Mouse (Mus musculus): Measurements from ENCODE around the gene Mrpl12.

DNA sequence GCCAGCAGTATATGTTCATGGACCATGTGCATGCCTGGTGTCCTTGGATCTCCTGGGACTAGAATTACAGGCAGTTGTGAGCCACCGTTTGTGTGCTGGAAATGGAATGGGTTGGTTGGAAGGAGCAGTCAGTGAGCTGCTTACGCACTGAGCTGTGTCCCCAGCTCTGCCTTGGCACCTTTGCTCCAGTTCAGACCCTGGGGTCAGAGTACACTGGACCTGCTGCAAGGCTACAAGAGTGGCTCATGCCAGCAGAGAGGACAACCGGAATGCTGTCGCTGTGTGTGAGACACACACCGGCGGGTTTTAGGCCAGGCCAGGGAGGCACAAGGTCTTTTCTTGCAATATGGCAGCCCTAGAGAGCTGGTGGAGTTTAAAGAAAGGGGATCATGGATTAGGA lies 12.4 kb upstream of the Mrpl12 start:
- TF ChIP-seq CTCF (IDR thresholded peaks at IDR 0.05; ENCODE audit: low read depth) (no peak), EP300 (IDR thresholded peaks at IDR 0.05; ENCODE audit: low read depth) (no peak)

All from heart, postnatal 0 days (tissue).